Mouse (Mus musculus) limb, embryonic 10.5 days (tissue): ENCODE results near the gene Asb7. TPM values are rescaled to one million over a fixed set of nuclear protein-coding genes. Genes with fewer than 3 reads are reported as not detected.

ENCODE experiments used
- DNase-seq: peaks from one replicate; pipeline ENCODE4 v3.0.0-alpha.2; 2017; ENCODE audit warnings: low spot score
- H3K27ac ChIP-seq: fragments of 300-500 bp; sonication (generic); 2 replicates; pipeline ENCODE4 v1.5.1; 2016; ENCODE audit warnings: mild to moderate bottlenecking
- H3K27me3 ChIP-seq: fragments of 300-500 bp; sonication (generic); 2 replicates; pipeline ENCODE4 v1.6.1; 2016; ENCODE audit warnings: low read depth, mild to moderate bottlenecking; ENCODE audit not compliant: poor library complexity, severe bottlenecking
- H3K36me3 ChIP-seq: fragments of 300-500 bp; sonication (generic); 2 replicates; pipeline ENCODE4 v1.6.1; 2016; ENCODE audit warnings: mild to moderate bottlenecking, moderate library complexity
- H3K4me1 ChIP-seq: fragments of 300-500 bp; sonication (generic); 2 replicates; pipeline ENCODE4 v1.6.1; 2016
- H3K4me3 ChIP-seq: fragments of 300-500 bp; sonication (generic); 2 replicates; pipeline ENCODE4 v1.5.1; 2016; ENCODE audit warnings: mild to moderate bottlenecking, moderate library complexity
- H3K9me3 ChIP-seq: fragments of 300-500 bp; sonication (generic); replicated peaks from 2 replicates; pipeline ENCODE4 v1.6.1; 2016; ENCODE audit warnings: mild to moderate bottlenecking
- WGBS: fragments of 180-500 bp; shearing (Covaris S2); methylation state at CpG from one replicate; pipeline ENCODE4 v1.1.7; 2016; 5-methylcytosine and 5-hydroxymethylcytosine counted together
- polyA plus RNA-seq: library from polyadenylated mRNA; unstranded; fragments of >200 nt; fragmentation: Nextera tagmentation; extraction: Ambion mirVana; gene quantifications from 2 replicates; pipeline ENCODE4 v1.2.1, GENCODE M21; 2016

Asb7 gene
- polyA plus RNA-seq, 1 experiment from 2014 or later: 20.3 TPM

DNA sequence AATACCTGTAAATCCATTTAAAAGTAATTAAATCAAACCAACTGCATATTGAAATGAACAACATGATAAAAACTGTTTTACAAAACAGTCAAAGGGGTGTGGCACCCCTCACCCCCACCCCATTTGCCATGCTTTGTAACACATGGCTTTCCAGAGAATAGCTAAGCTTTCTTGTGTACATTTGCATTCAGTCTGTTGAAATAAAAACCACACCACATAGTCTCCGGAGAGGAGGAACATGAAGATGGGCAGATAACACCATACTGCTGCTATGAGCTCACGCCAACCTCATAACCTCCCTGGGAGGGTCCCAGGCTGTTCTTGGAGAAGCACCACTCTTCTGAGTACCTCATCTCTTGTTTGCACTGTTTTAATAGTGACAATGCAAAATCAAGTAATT is 40.2 kb downstream of the Asb7 start:
- DNase-seq: no peak
- no peak overlapping the region for H3K4me3 ChIP-seq
- peaks cover 63% of the 10 kb centered on the region for H3K36me3 ChIP-seq
- no peaks in the 10 kb centered on the region for H3K9me3 ChIP-seq
- no peaks in the 10 kb centered on the region for H3K27me3 ChIP-seq
- H3K27ac ChIP-seq: no peak overlapping the region
- 96% methylated on average over 2 of the region's 2 CpGs for WGBS
- H3K4me1 ChIP-seq: peaks cover 7% of the 10 kb centered on the region; the same call in 1 of the 2 replicates

GRCm38 (mm10) chr7:66645736-66646135 is 43.7 kb downstream of the Asb7 start:
- Histone ChIP-seq H3K27me3 (no peaks in the 10 kb centered on the region), H3K4me3 (no peak overlapping the region), H3K9me3 (no peaks in the 10 kb centered on the region), H3K4me1 (peaks cover 1% of the 10 kb centered on the region; the same call in 1 of the 2 replicates), H3K36me3 (peaks cover 47% of the 10 kb centered on the region), H3K27ac (no peak overlapping the region)
- no peak for DNase-seq
- 93% methylated on average over 2 of the region's 2 CpGs for WGBS

- 71% methylated on average over 6 of the region's 6 CpGs for WGBS
- Histone ChIP-seq H3K27ac (no peak overlapping the region), H3K9me3 (no peaks in the 10 kb centered on the region)
These were observed 56.0 kb downstream of the Asb7 start for GRCm38 (mm10) chr7:66633351-66633750.

DNA sequence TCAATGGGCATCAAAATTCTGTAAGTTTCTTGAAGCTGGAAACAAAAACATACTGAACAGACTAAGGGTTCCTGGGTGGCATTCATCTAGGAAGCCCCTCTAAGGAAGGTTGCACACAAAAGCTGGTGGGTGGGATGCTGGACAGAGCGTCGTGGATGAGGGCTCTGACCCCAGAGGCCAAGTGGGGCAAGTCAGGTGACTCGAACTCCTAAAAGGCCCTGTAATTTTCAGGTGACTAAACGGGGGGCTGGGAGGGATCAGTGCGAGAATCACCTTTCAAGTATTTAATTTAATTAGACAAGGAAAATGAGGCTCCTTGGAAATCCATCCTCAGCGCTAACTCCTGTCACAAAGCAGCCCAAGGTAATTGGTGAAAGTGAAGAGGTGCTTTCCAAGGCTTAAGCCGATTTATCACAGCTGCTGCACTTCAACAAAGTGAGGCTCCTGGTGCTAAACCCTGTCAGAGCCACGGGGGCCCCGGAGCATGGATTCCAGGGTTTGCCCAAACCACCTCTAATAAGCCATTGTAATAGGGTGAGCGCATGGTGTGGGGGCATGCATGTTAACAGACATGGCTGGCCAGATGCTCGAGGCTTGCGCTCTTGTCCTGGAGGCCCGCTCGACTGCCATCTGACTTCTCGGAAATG is 59.1 kb downstream of the Asb7 start:
- no peaks in the 10 kb centered on the region for H3K27me3 ChIP-seq
- WGBS: 72% methylated on average over 15 of the region's 15 CpGs

More at GRCm38 (mm10) chr7:66633351-66633750, 56.0 kb downstream of the Asb7 start:
- no peak for DNase-seq
- Histone ChIP-seq H3K4me3 (no peak overlapping the region), H3K4me1 (peaks cover 4% of the 10 kb centered on the region), H3K36me3 (no peaks in the 10 kb centered on the region), H3K27me3 (no peaks in the 10 kb centered on the region)

DNA sequence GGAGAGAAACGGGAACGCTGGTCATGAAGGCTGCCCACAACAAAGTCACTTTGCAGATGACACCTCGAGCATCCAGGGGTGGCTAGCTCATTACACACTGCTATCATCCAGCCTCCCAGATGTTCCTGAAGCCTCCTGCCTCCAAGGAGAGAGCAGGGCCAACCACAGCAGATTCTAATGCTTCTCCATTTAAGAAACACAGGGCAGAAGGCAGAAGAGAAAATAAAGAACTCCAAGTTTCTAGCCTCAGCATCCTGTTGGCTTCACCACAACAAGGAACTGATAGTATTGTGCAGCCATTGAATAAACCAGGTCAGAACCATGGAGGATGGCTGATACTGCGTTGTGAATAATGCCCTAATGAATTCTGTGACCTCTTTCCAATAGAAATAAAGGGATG is 60.0 kb downstream of the Asb7 start:
- DNase-seq: no peak
- H3K9me3 ChIP-seq: no peaks in the 10 kb centered on the region
- H3K27me3 ChIP-seq: no peaks in the 10 kb centered on the region
- H3K27ac ChIP-seq: no peak overlapping the region
- WGBS: 82% methylated on average over 4 of the region's 4 CpGs
- H3K4me3 ChIP-seq: no peak overlapping the region
- H3K36me3 ChIP-seq: no peaks in the 10 kb centered on the region
- peaks cover 4% of the 10 kb centered on the region for H3K4me1 ChIP-seq

More for the DNA sequence above, 59.1 kb downstream of the Asb7 start:
- Histone ChIP-seq H3K36me3 (no peaks in the 10 kb centered on the region), H3K27ac (no peak overlapping the region), H3K9me3 (no peaks in the 10 kb centered on the region), H3K4me3 (no peak overlapping the region), H3K4me1 (peaks cover 4% of the 10 kb centered on the region)
- DNase-seq: no peak

DNA sequence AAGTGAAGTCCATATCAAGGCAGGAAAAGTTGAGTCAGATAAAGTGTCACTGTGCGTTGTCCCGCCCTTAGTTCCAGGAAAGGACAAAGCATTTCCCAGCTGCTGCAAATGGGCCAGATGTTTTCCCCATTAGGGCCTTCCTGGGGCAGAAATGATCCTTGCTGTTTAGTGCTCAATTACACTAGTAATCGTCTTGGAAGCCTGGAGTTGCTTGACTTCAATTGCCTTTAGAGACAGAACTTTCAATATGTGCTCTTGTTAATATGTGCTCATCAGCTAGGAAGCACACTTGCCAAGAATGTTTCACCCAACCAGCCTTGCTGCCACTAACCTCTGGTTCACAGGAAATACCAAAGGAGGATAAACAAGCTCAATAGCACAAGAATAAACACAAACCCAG is 66.0 kb downstream of the Asb7 start:
- H3K36me3 ChIP-seq: no peaks in the 10 kb centered on the region
- WGBS: 53% methylated on average over 3 of the region's 3 CpGs
- DNase-seq: no peak
- H3K4me1 ChIP-seq: peaks cover 8% of the 10 kb centered on the region
- H3K27ac ChIP-seq: no peak overlapping the region
- H3K27me3 ChIP-seq: no peaks in the 10 kb centered on the region
- H3K4me3 ChIP-seq: no peak overlapping the region
- no peaks in the 10 kb centered on the region for H3K9me3 ChIP-seq

- Histone ChIP-seq H3K27me3 (no peaks in the 10 kb centered on the region), H3K36me3 (no peaks in the 10 kb centered on the region), H3K27ac (no peak overlapping the region), H3K9me3 (no peaks in the 10 kb centered on the region), H3K4me3 (no peak overlapping the region), H3K4me1 (no peaks in the 10 kb centered on the region)
- DNase-seq: no peak
These were observed 87.5 kb downstream of the Asb7 start for GRCm38 (mm10) chr7:66601846-66602245.

DNA sequence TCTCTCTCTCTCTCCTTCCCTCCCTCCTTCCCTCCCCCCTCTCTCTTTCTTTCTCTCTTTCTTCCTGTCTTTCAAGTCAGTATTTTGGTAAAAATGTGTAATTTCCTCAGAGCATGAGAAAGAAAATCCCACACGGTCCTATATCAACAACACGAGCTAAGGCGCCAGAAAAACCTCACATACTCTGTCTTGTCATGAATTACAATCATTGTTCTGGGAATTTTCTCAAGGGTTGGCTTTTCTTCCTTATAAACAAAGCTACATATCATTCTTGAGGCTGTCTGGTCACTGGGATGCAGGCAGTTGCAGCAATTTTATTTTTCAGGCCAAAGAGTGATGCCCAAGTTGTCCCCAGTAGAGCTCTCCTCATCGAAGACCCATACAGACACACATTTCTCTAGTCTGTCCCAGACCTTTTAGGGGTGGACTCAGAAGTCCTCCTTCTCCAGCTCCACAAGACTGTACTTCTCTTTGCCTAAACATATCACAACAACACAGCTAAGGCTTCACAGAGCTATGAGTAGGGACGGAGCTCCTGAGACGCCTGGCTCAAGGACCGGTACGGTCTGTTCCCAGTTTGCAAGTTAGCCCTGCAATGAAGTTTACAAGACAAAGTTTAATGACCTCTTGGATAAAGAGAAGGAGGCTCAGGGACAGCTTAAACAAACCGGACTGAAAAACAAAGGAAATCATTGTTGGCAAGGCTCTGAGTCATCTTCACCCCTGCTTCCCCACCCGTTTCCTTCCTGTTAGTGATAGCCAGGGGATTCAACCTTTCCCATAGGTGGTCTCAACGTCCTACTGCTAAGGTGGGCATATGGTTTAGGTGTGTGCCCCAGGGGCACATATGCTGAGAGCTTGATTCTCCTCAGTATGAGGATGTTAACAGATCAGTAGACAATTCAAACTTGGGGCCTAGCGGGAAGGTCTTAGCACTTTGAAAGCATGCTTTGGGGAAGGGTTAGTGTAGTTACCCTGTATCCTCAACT is 88.5 kb downstream of the Asb7 start:
- 85% methylated on average over 12 of the region's 12 CpGs for WGBS
- no peak for DNase-seq
- Histone ChIP-seq H3K4me1 (no peaks in the 10 kb centered on the region), H3K9me3 (no peaks in the 10 kb centered on the region), H3K36me3 (no peaks in the 10 kb centered on the region), H3K27me3 (no peaks in the 10 kb centered on the region), H3K27ac (no peak overlapping the region), H3K4me3 (no peak overlapping the region)

DNA sequence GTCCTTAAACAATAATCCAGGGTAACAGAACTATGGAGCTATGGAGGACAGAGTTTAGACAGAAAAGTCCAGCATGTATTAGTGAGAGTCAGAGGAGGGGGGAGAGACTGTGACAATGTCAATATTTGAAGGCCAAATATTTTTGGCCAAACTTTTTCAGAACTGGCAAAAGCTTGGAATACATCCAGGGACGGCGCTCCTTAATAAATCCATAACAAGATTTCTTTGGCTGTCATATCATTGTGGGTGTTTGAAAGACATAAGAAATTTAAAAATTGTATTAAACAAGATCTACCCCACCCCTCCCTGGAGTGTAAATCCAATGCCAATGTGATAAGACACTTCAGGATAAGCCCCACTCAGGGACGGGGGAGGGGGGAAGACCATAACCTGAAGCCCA is 89.3 kb downstream of the Asb7 start:
- 86% methylated on average over 3 of the region's 3 CpGs for WGBS
- Histone ChIP-seq H3K4me1 (no peaks in the 10 kb centered on the region), H3K4me3 (no peak overlapping the region), H3K9me3 (no peaks in the 10 kb centered on the region), H3K27ac (no peak overlapping the region), H3K27me3 (no peaks in the 10 kb centered on the region), H3K36me3 (no peaks in the 10 kb centered on the region)
- DNase-seq: no peak

GRCm38 (mm10) chr7:66597900-66598299 is 91.5 kb downstream of the Asb7 start:
- no peaks in the 10 kb centered on the region for H3K27me3 ChIP-seq
- no peak overlapping the region for H3K27ac ChIP-seq
- DNase-seq: no peak
- H3K36me3 ChIP-seq: no peaks in the 10 kb centered on the region
- H3K4me1 ChIP-seq: no peaks in the 10 kb centered on the region
- 98% methylated on average over 3 of the region's 3 CpGs for WGBS
- H3K9me3 ChIP-seq: no peaks in the 10 kb centered on the region
- no peak overlapping the region for H3K4me3 ChIP-seq

Other genes with a start within 250 kb of the Asb7 start
- 21.8 and 22.5 TPM in 2 replicates for gene Lins1, start 293 bp upstream of the Asb7 start, polyA plus RNA-seq
- 0.85 and 1.3 TPM in 2 replicates for gene Cers3, start 53.9 kb upstream of the Asb7 start, polyA plus RNA-seq
- gene Adamts17, start 150.1 kb upstream of the Asb7 start, polyA plus RNA-seq: 4.4 and 6.7 TPM in 2 replicates